Mouse (Mus musculus) small intestine, adult 2 months (tissue): ENCODE data around the gene Ptn. TPM values are rescaled to one million over a fixed set of nuclear protein-coding genes. Genes with fewer than 3 reads are reported as not detected.

Experiments used
- H3K27ac ChIP-seq: fragments of 200-500 bp; 2 replicates; pipeline ENCODE4 v1.5.1; 2012; ENCODE audit warnings: low read depth, low read length, control low read depth, inconsistent platforms; ENCODE audit not compliant: insufficient read depth
- H3K27me3 ChIP-seq: fragments of 200-500 bp; 2 replicates; pipeline ENCODE4 v1.6.1; 2012; ENCODE audit warnings: mild to moderate bottlenecking, moderate library complexity, low read length, inconsistent platforms; ENCODE audit not compliant: control insufficient read depth, insufficient read depth
- H3K36me3 ChIP-seq: fragments of 200-500 bp; 2 replicates; pipeline ENCODE4 v1.6.1; 2012; ENCODE audit warnings: mild to moderate bottlenecking, low read length, control low read depth, inconsistent platforms; ENCODE audit not compliant: control insufficient read depth, insufficient read depth
- H3K4me1 ChIP-seq: fragments of 200-500 bp; 2 replicates; pipeline ENCODE4 v1.6.1; 2012; ENCODE audit warnings: low read length, inconsistent platforms, mixed read lengths; ENCODE audit not compliant: control insufficient read depth, insufficient read depth, insufficient read length
- H3K4me3 ChIP-seq: fragments of 200-500 bp; 2 replicates; pipeline ENCODE4 v1.5.1; 2012; ENCODE audit warnings: low read depth, mild to moderate bottlenecking, control low read depth, inconsistent platforms, low read length, moderate library complexity
- CTCF ChIP-seq: fragments of 200-500 bp; IDR thresholded peaks from 2 replicates; pipeline ENCODE4 v1.5.1; 2012; ENCODE audit warnings: low read depth, mild to moderate bottlenecking, control low read depth, inconsistent platforms, low read length, moderate library complexity, mixed read lengths; ENCODE audit not compliant: insufficient replicate concordance, insufficient read length; ENCODE audit errors: extremely low read depth
- POLR2A ChIP-seq: fragments of 200-500 bp; IDR thresholded peaks from 2 replicates; pipeline ENCODE4 v1.6.1; 2012; ENCODE audit warnings: low read depth, mild to moderate bottlenecking, control low read depth, inconsistent platforms, low read length, moderate library complexity
- WGBS: fragments of 180-500 bp; shearing (Covaris S2); methylation state at CpG from one replicate; pipeline ENCODE4 v1.1.7; 2018; 5-methylcytosine and 5-hydroxymethylcytosine counted together
- polyA plus RNA-seq: library from polyadenylated mRNA; depleted of rRNA; stranded (reverse); fragments of >200 nt; gene quantifications from 2 replicates; pipeline ENCODE4 v1.2.3, GENCODE M21; 2012; rRNA removed

Gene Ptn
- 0.47 and 0.61 TPM in 2 replicates for polyA plus RNA-seq

GRCm38 (mm10) chr6:36809747-36810285 is at the start of gene Ptn:
Gene Ptn (minus strand): TSS chr6:36810220.
- no peaks in the 10 kb centered on the region for H3K4me1 ChIP-seq
- H3K27me3 ChIP-seq, result no peaks in the 10 kb centered on the region
- no peaks in the 10 kb centered on the region for H3K36me3 ChIP-seq
- no peak within 1 kb of the TSS for H3K27ac ChIP-seq
- WGBS, result 4% methylated on average over 15 of the region's 15 CpGs
- no peak for TF ChIP-seq CTCF
- no peak for TF ChIP-seq POLR2A
- H3K4me3 ChIP-seq, result peak within 1 kb of the TSS; percentile 12; the same call in 1 of the 2 replicates

- no peak overlapping the region for H3K4me3 ChIP-seq
- H3K27ac ChIP-seq, result no peak overlapping the region
- H3K27me3 ChIP-seq, result no peaks in the 10 kb centered on the region
- 84% methylated on average over 3 of the region's 3 CpGs for WGBS
- TF ChIP-seq POLR2A, result no peak
- no peak for TF ChIP-seq CTCF
- no peaks in the 10 kb centered on the region for H3K4me1 ChIP-seq
- no peaks in the 10 kb centered on the region for H3K36me3 ChIP-seq
These were observed 48.4 kb upstream of the Ptn start for GRCm38 (mm10) chr6:36858258-36859041.

GRCm38 (mm10) chr6:36857627-36858257 is 47.7 kb upstream of the Ptn start:
- WGBS, result 65% methylated on average over 6 of the region's 6 CpGs
- no peaks in the 10 kb centered on the region for H3K4me1 ChIP-seq
- TF ChIP-seq CTCF, result no peak
- no peak for TF ChIP-seq POLR2A
- no peak overlapping the region for H3K4me3 ChIP-seq
- no peaks in the 10 kb centered on the region for H3K36me3 ChIP-seq
- no peaks in the 10 kb centered on the region for H3K27me3 ChIP-seq
- H3K27ac ChIP-seq, result no peak overlapping the region

- no peak overlapping the region for H3K27ac ChIP-seq
- H3K4me1 ChIP-seq, result no peaks in the 10 kb centered on the region
- no peaks in the 10 kb centered on the region for H3K27me3 ChIP-seq
- 63% methylated on average over 7 of the region's 7 CpGs for WGBS
- H3K4me3 ChIP-seq, result no peak overlapping the region
- TF ChIP-seq CTCF (no peak), POLR2A (no peak)
- no peaks in the 10 kb centered on the region for H3K36me3 ChIP-seq
These were observed 40.6 kb upstream of the Ptn start for GRCm38 (mm10) chr6:36850422-36851129.

GRCm38 (mm10) chr6:36845288-36845687 is 35.3 kb upstream of the Ptn start:
- H3K4me3 ChIP-seq, result no peak overlapping the region
- TF ChIP-seq POLR2A (no peak), CTCF (no peak)

GRCm38 (mm10) chr6:36844258-36844657 is 34.2 kb upstream of the Ptn start:
- Histone ChIP-seq H3K4me3 (no peak overlapping the region), H3K36me3 (no peaks in the 10 kb centered on the region), H3K27me3 (no peaks in the 10 kb centered on the region), H3K4me1 (no peaks in the 10 kb centered on the region), H3K27ac (no peak overlapping the region)
- TF ChIP-seq POLR2A, result no peak
- no peak for TF ChIP-seq CTCF
- 76% methylated on average over 6 of the region's 6 CpGs for WGBS

More at GRCm38 (mm10) chr6:36845288-36845687, 35.3 kb upstream of the Ptn start:
- Histone ChIP-seq H3K27ac (no peak overlapping the region), H3K27me3 (no peaks in the 10 kb centered on the region), H3K4me1 (no peaks in the 10 kb centered on the region), H3K36me3 (no peaks in the 10 kb centered on the region)
- 73% methylated on average over 1 of the region's 1 CpGs for WGBS

- WGBS, result 83% methylated on average over 3 of the region's 3 CpGs
- Histone ChIP-seq H3K27me3 (no peaks in the 10 kb centered on the region), H3K27ac (no peak overlapping the region), H3K4me1 (no peaks in the 10 kb centered on the region), H3K36me3 (no peaks in the 10 kb centered on the region), H3K4me3 (no peak overlapping the region)
- TF ChIP-seq CTCF (no peak), POLR2A (no peak)
These were observed 33.0 kb upstream of the Ptn start for GRCm38 (mm10) chr6:36843031-36843488.
